Mouse (Mus musculus) Patski (cell line): ENCODE results near the gene A730049H05Rik. TPM values are rescaled to one million over a fixed set of nuclear protein-coding genes. Genes with fewer than 3 reads are reported as not detected.

Experiments used
- ATAC-seq: fragments of 100-300 bp; one replicate; pipeline ENCODE4 v1.8.0; 2021
- CTCF ChIA-PET: fragments of 350-600 bp; sonication (Branson Sonifier 250); formaldehyde crosslinking; loops from one replicate; lab custom pipeline; 2022; ENCODE audit warnings: inconsistent platforms; lab: Charles Lee
- POLR2A ChIA-PET: fragments of 350-600 bp; sonication (Branson Sonifier 250); formaldehyde crosslinking; loops from one replicate; lab custom pipeline; 2022; ENCODE audit warnings: antibody characterized with exemption, inconsistent platforms; lab: Charles Lee
- DNase-seq: peaks from one replicate; pipeline ENCODE4 v3.0.0-alpha.2; 2011; ENCODE audit warnings: low read depth, low spot score
- H3K27me3 ChIP-seq: fragments of 371-371 bp; one replicate; pipeline ENCODE4 v1.5.1; 2021
- CTCF ChIP-seq: fragments of 100-300 bp; IDR thresholded peaks from one replicate; pipeline ENCODE4 v1.5.1; 2021
- in situ Hi-C: fragments of 300-500 bp; cut with MboI; formaldehyde crosslinking; loops from 3 replicates; pipeline ENCODE4 v1.11.1; 2018; ENCODE audit warnings: low pct_unique_long_range_greater_than_20kb, mixed read lengths
- polyA plus RNA-seq: library from polyadenylated mRNA; unstranded; gene quantifications from one replicate; pipeline ENCODE4 v1.2.3, GENCODE M21; 2021

Gene A730049H05Rik
- polyA plus RNA-seq, 1 experiment from 2014 or later = 0.59 TPM

DNA sequence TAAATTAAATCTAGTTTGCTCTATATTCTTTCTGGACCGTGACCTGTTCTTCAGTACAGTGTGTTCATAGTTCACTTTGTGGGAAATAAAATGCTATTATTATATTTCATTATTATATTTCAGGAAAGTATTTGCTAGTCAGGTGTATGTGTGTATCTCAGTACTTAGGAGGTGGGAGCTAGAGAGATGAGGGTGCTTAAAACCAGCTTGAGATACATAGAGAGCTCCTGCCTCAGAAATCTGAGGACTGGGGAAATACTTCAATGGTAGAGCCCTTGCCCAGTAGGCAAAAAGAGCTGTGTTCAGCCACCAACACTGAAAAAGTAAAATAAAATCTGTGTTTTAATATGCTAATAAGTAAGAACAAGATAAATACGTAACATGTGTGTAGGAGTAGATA, 59.1 kb downstream of the A730049H05Rik start:
- POLR2A ChIA-PET = no interaction called here
- CTCF ChIA-PET = no interaction called here
- no peaks in the 10 kb centered on the region for H3K27me3 ChIP-seq
- in situ Hi-C loops = no loop called here
- ATAC-seq (no peak), DNase-seq (no peak)
- no peak for TF ChIP-seq CTCF

DNA sequence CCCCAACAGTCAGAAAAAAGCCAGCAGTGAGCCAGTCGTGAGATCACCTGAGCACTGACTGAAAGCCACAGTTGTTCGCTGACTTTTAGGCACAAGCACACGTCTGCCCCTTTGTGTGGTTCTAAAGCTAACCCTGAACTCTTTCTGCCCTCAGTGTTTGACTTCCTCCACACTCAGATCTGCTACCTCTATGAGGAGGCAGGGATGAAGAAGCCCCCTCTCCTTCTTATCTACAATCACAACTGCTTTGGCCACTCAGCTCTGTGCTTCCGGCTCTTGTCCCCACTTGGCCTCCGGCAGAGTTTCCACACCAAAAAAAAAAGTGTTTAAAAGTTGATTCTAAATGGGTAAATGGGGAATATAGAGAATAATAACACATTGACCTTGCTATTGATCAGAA, 59.8 kb downstream of the A730049H05Rik start:
- ChIA-PET CTCF (no interaction called here), POLR2A (no interaction called here)
- no peak for DNase-seq
- no peak for ATAC-seq
- in situ Hi-C loops = no loop called here
- no peaks in the 10 kb centered on the region for H3K27me3 ChIP-seq
- no peak for TF ChIP-seq CTCF

DNA sequence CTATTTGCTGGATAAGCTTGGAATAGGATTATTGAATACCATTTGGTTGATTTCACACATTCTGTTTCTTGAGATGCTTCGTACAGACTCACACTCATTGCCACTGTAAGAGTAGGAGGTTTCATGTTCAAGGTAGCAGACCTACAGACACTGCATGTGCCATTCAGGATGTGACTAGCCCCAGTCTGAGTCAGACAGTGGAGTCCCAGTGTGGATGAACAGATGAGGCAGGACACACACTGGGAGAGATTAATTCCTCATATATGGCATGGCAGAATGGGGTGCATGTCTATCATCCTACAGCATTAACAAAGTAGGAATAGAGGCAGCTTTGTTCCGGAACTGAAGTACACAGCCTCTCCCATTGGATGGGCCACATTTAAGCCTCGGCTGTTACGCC, 61.0 kb downstream of the A730049H05Rik start:
- TF ChIP-seq CTCF = no peak
- ATAC-seq = no peak

DNA sequence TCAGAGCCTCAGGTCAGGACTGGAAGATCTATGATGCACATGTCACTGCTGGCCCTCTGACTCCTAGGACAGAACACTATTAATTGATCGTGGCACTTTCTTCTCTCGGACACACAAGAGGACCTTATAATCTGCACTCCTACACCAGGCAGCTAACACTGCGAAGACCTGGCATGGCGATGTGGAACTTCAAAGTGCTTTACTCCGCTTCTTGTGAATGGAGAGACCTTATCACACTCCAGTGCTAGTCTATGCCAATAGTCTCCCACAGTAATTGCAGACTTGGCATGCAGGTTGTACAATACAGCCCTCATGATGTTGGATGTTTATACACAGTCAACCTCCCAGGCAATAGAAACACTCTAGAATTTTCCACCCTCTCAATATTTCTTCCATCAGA, 62.5 kb downstream of the A730049H05Rik start:
- H3K27me3 ChIP-seq = no peaks in the 10 kb centered on the region
- CTCF ChIA-PET = no interaction called here
- no peak for ATAC-seq
- in situ Hi-C loops = no loop called here
- TF ChIP-seq CTCF = no peak
- POLR2A ChIA-PET = no interaction called here
- DNase-seq = no peak

More for the DNA sequence above, 61.0 kb downstream of the A730049H05Rik start:
- POLR2A ChIA-PET = no interaction called here
- CTCF ChIA-PET = no interaction called here
- in situ Hi-C loops = no loop called here
- H3K27me3 ChIP-seq = no peaks in the 10 kb centered on the region
- no peak for DNase-seq

DNA sequence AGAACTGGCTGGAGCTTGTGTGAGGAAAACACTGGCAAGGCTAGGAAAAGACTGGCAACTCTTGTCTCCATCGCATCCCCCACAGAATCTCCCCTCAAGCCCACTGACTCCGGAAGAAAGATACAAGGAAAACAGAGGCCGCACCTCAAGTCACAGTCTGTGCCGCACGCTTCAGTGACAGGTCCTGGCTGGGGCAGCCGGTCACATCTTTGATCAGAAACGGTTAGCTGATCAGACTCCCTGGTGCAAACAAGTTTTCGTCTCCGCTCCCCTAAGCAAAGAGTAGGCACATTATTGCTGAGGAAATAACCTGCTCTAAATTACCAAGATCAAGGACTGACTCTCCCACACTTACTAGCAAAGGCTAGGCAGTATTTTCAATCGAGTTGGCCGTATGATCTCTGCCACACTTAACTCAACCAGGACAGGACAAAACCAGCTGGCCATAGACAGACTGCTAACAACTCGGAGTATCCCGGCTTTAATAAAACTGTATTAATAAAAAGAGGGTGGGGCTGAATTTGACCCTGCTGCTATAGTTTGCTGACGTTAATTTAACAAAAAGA, 63.5 kb downstream of the A730049H05Rik start:
- no peak for TF ChIP-seq CTCF
- DNase-seq = no peak
- no peak for ATAC-seq
- in situ Hi-C loops = no loop called here
- ChIA-PET POLR2A (no interaction called here), CTCF (no interaction called here)
- H3K27me3 ChIP-seq = no peaks in the 10 kb centered on the region

DNA sequence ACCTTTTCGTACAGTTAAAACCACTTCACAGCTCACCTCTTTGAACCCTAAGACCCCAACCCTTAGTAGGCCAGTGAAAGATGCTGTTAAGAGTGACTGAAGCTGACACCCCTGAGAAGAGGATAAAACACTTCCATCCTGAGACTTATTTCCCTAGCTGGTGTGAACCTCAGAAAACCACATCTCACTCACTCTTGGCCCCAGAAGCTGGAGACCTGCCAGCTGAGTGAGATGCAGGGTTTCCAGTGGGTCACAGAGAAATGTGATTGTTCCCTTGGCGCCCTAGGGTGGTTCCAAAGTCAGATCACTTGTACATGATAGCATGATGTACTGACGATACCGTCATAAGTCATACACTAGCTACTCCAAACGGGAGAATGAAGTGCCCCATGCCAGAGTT, 66.2 kb downstream of the A730049H05Rik start:
- in situ Hi-C loops = no loop called here
- DNase-seq = no peak
- ATAC-seq = no peak
- TF ChIP-seq CTCF = no peak
- POLR2A ChIA-PET = no interaction called here
- no peaks in the 10 kb centered on the region for H3K27me3 ChIP-seq
- CTCF ChIA-PET = no interaction called here

DNA sequence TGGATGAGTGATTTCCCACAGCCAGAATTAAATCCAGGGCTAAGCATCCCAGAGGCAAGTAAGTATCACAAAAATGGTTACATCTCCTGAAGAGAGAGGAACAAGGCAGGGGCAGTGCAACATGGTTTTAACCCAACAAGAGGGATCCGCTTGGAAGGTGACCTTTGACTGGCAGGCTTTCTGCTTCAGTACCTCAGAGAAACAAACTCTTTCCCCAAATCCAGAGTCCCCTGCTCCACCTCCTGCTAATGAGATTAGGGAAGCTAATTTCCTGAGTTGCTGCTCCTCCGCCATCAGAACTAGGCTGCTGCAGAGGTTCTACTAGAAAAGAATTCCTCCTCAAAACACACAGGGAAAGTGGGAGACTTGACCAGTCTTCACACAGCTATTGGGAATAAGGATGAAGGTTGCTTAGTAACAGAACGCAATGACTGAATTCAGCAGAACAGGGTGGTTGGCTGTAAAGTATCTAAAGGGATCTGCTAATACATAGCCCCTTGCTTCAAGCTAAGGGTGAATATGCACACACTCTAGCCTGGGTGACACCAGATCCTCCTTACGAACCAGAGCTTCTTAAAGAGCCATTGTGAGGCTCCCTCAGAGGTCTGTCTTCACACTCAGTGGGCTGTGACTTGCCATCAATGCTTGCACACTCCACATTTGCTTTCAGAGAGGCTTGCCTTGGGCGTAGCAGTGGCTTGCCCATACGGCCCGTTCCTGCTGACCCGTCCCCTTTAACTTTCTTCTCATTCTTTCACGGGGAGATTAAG, 67.0 kb downstream of the A730049H05Rik start:
- ChIA-PET POLR2A (no interaction called here), CTCF (interaction anchor here (1.1 to 1.9 kb wide), 2 partner anchors 9 to 55 kb away, joined by 3 to 4 read pairs; no protein-coding TSS in a partner anchor)
- no peak for DNase-seq
- no peaks in the 10 kb centered on the region for H3K27me3 ChIP-seq
- no peak for ATAC-seq
- TF ChIP-seq CTCF = no peak
- in situ Hi-C loops = no loop called here

DNA sequence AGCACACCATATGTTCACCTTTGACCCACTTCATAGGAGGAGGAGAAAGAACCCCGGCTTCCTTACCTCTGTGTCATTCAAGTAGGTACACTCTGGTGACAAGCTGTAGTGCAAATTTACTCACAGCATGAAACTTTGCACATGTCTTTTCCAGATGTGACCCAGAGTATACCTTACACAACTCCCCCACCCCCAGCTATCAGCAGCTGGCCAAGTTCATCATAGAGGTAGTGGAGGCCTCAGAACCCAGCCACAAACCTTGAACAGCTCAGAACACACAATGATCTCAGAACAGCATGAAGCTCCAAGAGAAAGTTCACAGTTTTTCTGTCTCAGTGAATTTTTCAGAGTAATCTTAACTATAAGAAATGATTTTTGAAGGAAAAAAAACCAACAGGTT, 75.3 kb downstream of the A730049H05Rik start:
- no peak for DNase-seq
- no peak for TF ChIP-seq CTCF
- no peaks in the 10 kb centered on the region for H3K27me3 ChIP-seq
- no peak for ATAC-seq
- in situ Hi-C loops = no loop called here
- ChIA-PET CTCF (no interaction called here), POLR2A (no interaction called here)

Other genes starting within 250 kb of the A730049H05Rik start
- 18.1 TPM for gene Prickle2, start 110.3 kb upstream of the A730049H05Rik start, polyA plus RNA-seq
- 0.03 TPM for gene Gm15737, start 52.9 kb downstream of the A730049H05Rik start, polyA plus RNA-seq
- gene Adamts9, start 127.0 kb downstream of the A730049H05Rik start, polyA plus RNA-seq = 17.9 TPM